Mouse (Mus musculus) forebrain, postnatal 0 days (tissue): ENCODE measurements at regions not wholly inside any gene's neighbourhood (a gene's known extent, or its start where the extent isn't known, plus 50 kb on each side); places are given as distances from the start of the nearest gene placed in this dataset.

ENCODE experiments used
- ATAC-seq: fragments of 200-750 bp; cut with Nextera tagmentation; 2 replicates; pipeline ENCODE4 v1.8.0; 2017; ENCODE audit warnings: mild to moderate bottlenecking, moderate library complexity
- DNase-seq: peaks from one replicate; pipeline ENCODE4 v3.0.0-alpha.2; 2015
- H3K27ac ChIP-seq: fragments of 300-500 bp; sonication (generic); 2 replicates; pipeline ENCODE4 v1.5.1; 2014; ENCODE audit warnings: low read depth, mild to moderate bottlenecking, antibody characterized with exemption, low read length, moderate library complexity, mixed read lengths
- H3K27me3 ChIP-seq: fragments of 300-500 bp; sonication (generic); 2 replicates; pipeline ENCODE4 v1.6.1; 2014; ENCODE audit warnings: mild to moderate bottlenecking, low read length, mixed read lengths; ENCODE audit not compliant: insufficient read depth
- H3K36me3 ChIP-seq: fragments of 300-500 bp; sonication (generic); 2 replicates; pipeline ENCODE4 v1.6.1; 2014; ENCODE audit warnings: mild to moderate bottlenecking, moderate library complexity; ENCODE audit not compliant: insufficient read depth
- H3K4me1 ChIP-seq: fragments of 300-500 bp; sonication (generic); 2 replicates; pipeline ENCODE4 v1.6.1; 2014; ENCODE audit warnings: antibody characterized with exemption; ENCODE audit not compliant: insufficient read depth
- H3K4me2 ChIP-seq: fragments of 300-500 bp; sonication (generic); 2 replicates; pipeline ENCODE4 v1.6.1; 2014; ENCODE audit warnings: low read depth, mild to moderate bottlenecking, moderate library complexity
- H3K4me3 ChIP-seq: fragments of 300-500 bp; sonication (generic); 2 replicates; pipeline ENCODE4 v1.5.1; 2014; ENCODE audit warnings: low read depth, low read length, mixed read lengths
- H3K9ac ChIP-seq: fragments of 300-500 bp; sonication (generic); 2 replicates; pipeline ENCODE4 v1.6.1; 2014; ENCODE audit warnings: mild to moderate bottlenecking
- H3K9me3 ChIP-seq: fragments of 300-500 bp; sonication (generic); 2 replicates; pipeline ENCODE4 v1.6.1; 2016; ENCODE audit warnings: low read length
- CTCF ChIP-seq: sonication (generic); IDR thresholded peaks from 2 replicates; pipeline ENCODE4 v1.5.1; 2016; ENCODE audit warnings: antibody characterized with exemption, control low read depth, low read depth
- WGBS: fragments of 180-500 bp; shearing (Covaris S2); extraction: QIAGEN DNeasy Blood & Tissue Kit; methylation state at CpG from one replicate; pipeline ENCODE4 v1.1.7; 2014; 5-methylcytosine and 5-hydroxymethylcytosine counted together

GRCm38 (mm10) chr3:21634675-21635204 is 441.7 kb upstream of the Tbl1xr1 start:
- Histone ChIP-seq H3K4me1 (peaks cover 5% of the 10 kb centered on the region; the same call in 1 of the 2 replicates), H3K27ac (no peak overlapping the region), H3K4me3 (no peak overlapping the region), H3K9ac (no peak overlapping the region), H3K4me2 (no peak overlapping the region), H3K9me3 (no peaks in the 10 kb centered on the region), H3K36me3 (no peaks in the 10 kb centered on the region), H3K27me3 (no peaks in the 10 kb centered on the region)
- DNase-seq (no peak), ATAC-seq (no peak)
- no peak for TF ChIP-seq CTCF
- WGBS, result 85% methylated on average over 4 of the region's 4 CpGs

GRCm38 (mm10) chr3:21638886-21639285 is 437.6 kb upstream of the Tbl1xr1 start:
- no peak overlapping the region for H3K4me3 ChIP-seq
- H3K27ac ChIP-seq, result no peak overlapping the region
- H3K36me3 ChIP-seq, result no peaks in the 10 kb centered on the region
- DNase-seq, result no peak
- H3K4me2 ChIP-seq, result no peak overlapping the region
- H3K9me3 ChIP-seq, result no peaks in the 10 kb centered on the region
- ATAC-seq, result no peak
- TF ChIP-seq CTCF, result no peak
- H3K4me1 ChIP-seq, result peaks cover 3% of the 10 kb centered on the region; the same call in 1 of the 2 replicates
- no peaks in the 10 kb centered on the region for H3K27me3 ChIP-seq
- H3K9ac ChIP-seq, result no peak overlapping the region
- WGBS, result 56% methylated on average over 5 of the region's 5 CpGs

- Histone ChIP-seq H3K4me1 (no peaks in the 10 kb centered on the region), H3K27ac (no peak overlapping the region), H3K36me3 (no peaks in the 10 kb centered on the region), H3K9me3 (no peaks in the 10 kb centered on the region), H3K27me3 (no peaks in the 10 kb centered on the region), H3K4me3 (no peak overlapping the region), H3K9ac (no peak overlapping the region), H3K4me2 (no peak overlapping the region)
- WGBS, result 62% methylated on average over 5 of the region's 5 CpGs
- DNase-seq, result no peak
- no peak for TF ChIP-seq CTCF
- ATAC-seq, result no peak
These were observed 436.9 kb upstream of the Tbl1xr1 start for GRCm38 (mm10) chr3:21639576-21639975.

GRCm38 (mm10) chr3:21644086-21644485 is 432.4 kb upstream of the Tbl1xr1 start:
- WGBS, result 54% methylated on average over 2 of the region's 2 CpGs
- no peak overlapping the region for H3K9ac ChIP-seq
- no peak overlapping the region for H3K4me3 ChIP-seq
- no peak overlapping the region for H3K27ac ChIP-seq
- no peaks in the 10 kb centered on the region for H3K4me1 ChIP-seq
- no peaks in the 10 kb centered on the region for H3K9me3 ChIP-seq
- H3K36me3 ChIP-seq, result no peaks in the 10 kb centered on the region
- no peaks in the 10 kb centered on the region for H3K27me3 ChIP-seq
- peak; percentile 47; the same call in 1 of the 2 replicates for ATAC-seq
- TF ChIP-seq CTCF, result no peak
- DNase-seq, result peak; percentile 39
- no peak overlapping the region for H3K4me2 ChIP-seq

- DNase-seq, result peak; percentile 39
- no peaks in the 10 kb centered on the region for H3K36me3 ChIP-seq
- no peaks in the 10 kb centered on the region for H3K9me3 ChIP-seq
- no peaks in the 10 kb centered on the region for H3K4me1 ChIP-seq
- H3K27me3 ChIP-seq, result no peaks in the 10 kb centered on the region
- WGBS, result 55% methylated on average over 1 of the region's 1 CpGs
- ATAC-seq, result no peak
- no peak overlapping the region for H3K27ac ChIP-seq
- no peak for TF ChIP-seq CTCF
- no peak overlapping the region for H3K9ac ChIP-seq
- H3K4me2 ChIP-seq, result no peak overlapping the region
- no peak overlapping the region for H3K4me3 ChIP-seq
These were observed 431.2 kb upstream of the Tbl1xr1 start for GRCm38 (mm10) chr3:21645268-21645667.

GRCm38 (mm10) chr3:21649885-21650469 is 426.5 kb upstream of the Tbl1xr1 start:
- no peaks in the 10 kb centered on the region for H3K27me3 ChIP-seq
- no peak for TF ChIP-seq CTCF
- no peaks in the 10 kb centered on the region for H3K36me3 ChIP-seq
- H3K4me1 ChIP-seq, result no peaks in the 10 kb centered on the region
- DNase-seq, result no peak
- 76% methylated on average over 8 of the region's 8 CpGs for WGBS
- H3K4me2 ChIP-seq, result no peak overlapping the region
- H3K4me3 ChIP-seq, result no peak overlapping the region
- H3K9ac ChIP-seq, result no peak overlapping the region
- ATAC-seq, result no peak
- H3K9me3 ChIP-seq, result no peaks in the 10 kb centered on the region
- no peak overlapping the region for H3K27ac ChIP-seq

GRCm38 (mm10) chr3:21655301-21655700 is 421.2 kb upstream of the Tbl1xr1 start:
- no peak overlapping the region for H3K4me3 ChIP-seq
- no peaks in the 10 kb centered on the region for H3K9me3 ChIP-seq
- no peaks in the 10 kb centered on the region for H3K36me3 ChIP-seq
- H3K4me1 ChIP-seq, result no peaks in the 10 kb centered on the region
- 85% methylated on average over 2 of the region's 2 CpGs for WGBS
- no peak for TF ChIP-seq CTCF
- ATAC-seq (no peak), DNase-seq (no peak)
- no peak overlapping the region for H3K27ac ChIP-seq
- H3K4me2 ChIP-seq, result no peak overlapping the region
- no peak overlapping the region for H3K9ac ChIP-seq
- no peaks in the 10 kb centered on the region for H3K27me3 ChIP-seq
